Mouse (Mus musculus) ES-E14 (cell line): ENCODE data around the gene Colgalt1. TPM values are rescaled to one million over a fixed set of nuclear protein-coding genes. Genes with fewer than 3 reads are reported as not detected.
A peak's percentile ranks its signal among the peaks of the same experiment; 100 is the strongest.

Experiments used
- DNase-seq: peaks from one replicate; pipeline ENCODE4 v3.0.0-alpha.2; 2013; ENCODE audit warnings: low read depth, low spot score
- H3K27ac ChIP-seq: 2 replicates; pipeline ENCODE4 v1.5.1; 2012; ENCODE audit warnings: low read depth, mild to moderate bottlenecking, low read length, moderate library complexity, mixed read lengths; ENCODE audit not compliant: poor library complexity, insufficient read depth, severe bottlenecking
- H3K36me3 ChIP-seq: 2 replicates; pipeline ENCODE4 v1.6.1; 2012; ENCODE audit warnings: mild to moderate bottlenecking, low read length, moderate library complexity, mixed read lengths; ENCODE audit not compliant: control insufficient read depth, poor library complexity, insufficient read depth, severe bottlenecking
- H3K4me1 ChIP-seq, 2 experiments: fragments of 150-350 bp in 1 of 2; sonication (generic) in 1 of 2; 2 replicates each; pipeline ENCODE4 v1.6.1; 2012; ENCODE audit warnings: low read length in 2 of 2, mild to moderate bottlenecking in 1 of 2, mixed read lengths in 1 of 2; ENCODE audit not compliant: control insufficient read depth in 2 of 2, insufficient read depth in 2 of 2, poor library complexity in 1 of 2
- H3K4me3 ChIP-seq, 2 experiments: fragments of 150-350 bp in 1 of 2; sonication (generic) in 1 of 2; 2 replicates each; pipeline ENCODE4 v1.5.1; 2012; ENCODE audit warnings: low read length in 2 of 2, low read depth in 1 of 2, mild to moderate bottlenecking in 1 of 2, mixed read lengths in 1 of 2; ENCODE audit not compliant: insufficient read depth in 1 of 2, poor library complexity in 1 of 2, severe bottlenecking in 1 of 2
- H3K9ac ChIP-seq: 2 replicates; pipeline ENCODE4 v1.6.1; 2012; ENCODE audit warnings: low read depth, mild to moderate bottlenecking, low read length, mixed read lengths; ENCODE audit not compliant: poor library complexity, insufficient read depth, severe bottlenecking
- H3K9me3 ChIP-seq: fragments of 150-350 bp; sonication (generic); 2 replicates; pipeline ENCODE4 v1.6.1; 2012; ENCODE audit warnings: low read depth, mild to moderate bottlenecking, low read length; ENCODE audit not compliant: control insufficient read depth, insufficient read depth
- CHD2 ChIP-seq: IDR thresholded peaks from 2 replicates; pipeline ENCODE4 v1.6.1; 2014; ENCODE audit warnings: mild to moderate bottlenecking, low read depth, low read length, inconsistent platforms
- HCFC1 ChIP-seq: IDR thresholded peaks from 2 replicates; pipeline ENCODE4 v1.6.1; 2012; ENCODE audit warnings: low read length, inconsistent platforms, borderline replicate concordance; ENCODE audit not compliant: insufficient read depth
- MAFK ChIP-seq: IDR thresholded peaks from 2 replicates; pipeline ENCODE4 v1.6.1; 2014; ENCODE audit warnings: mild to moderate bottlenecking, low read depth, low read length, inconsistent platforms; ENCODE audit not compliant: insufficient read depth
- ZC3H11A ChIP-seq: IDR thresholded peaks from 2 replicates; pipeline ENCODE4 v1.6.1; 2012; ENCODE audit warnings: low read depth, mild to moderate bottlenecking, inconsistent platforms, low read length, borderline replicate concordance
- ZNF384 ChIP-seq: IDR thresholded peaks from 2 replicates; pipeline ENCODE4 v1.6.1; 2012; ENCODE audit warnings: low read depth, low read length, inconsistent platforms
- in situ Hi-C, 2 experiments: fragments of 600-800 bp; cut with MboI; formaldehyde crosslinking; loops; one replicate each; pipeline ENCODE4 v1.15.1; 2025; ENCODE audit warnings: low sequenced_read_pairs in 2 of 2, inconsistent platforms in 1 of 2; ENCODE audit not compliant: unreplicated experiment in 2 of 2
- total RNA-seq: library from RNA; depleted of rRNA; stranded (reverse); fragments of 300-350 nt; gene quantifications from 2 replicates; pipeline ENCODE4 v1.2.3, GENCODE M21; 2012

Gene Colgalt1
- total RNA-seq, 1 experiment: 126 TPM

DNA sequence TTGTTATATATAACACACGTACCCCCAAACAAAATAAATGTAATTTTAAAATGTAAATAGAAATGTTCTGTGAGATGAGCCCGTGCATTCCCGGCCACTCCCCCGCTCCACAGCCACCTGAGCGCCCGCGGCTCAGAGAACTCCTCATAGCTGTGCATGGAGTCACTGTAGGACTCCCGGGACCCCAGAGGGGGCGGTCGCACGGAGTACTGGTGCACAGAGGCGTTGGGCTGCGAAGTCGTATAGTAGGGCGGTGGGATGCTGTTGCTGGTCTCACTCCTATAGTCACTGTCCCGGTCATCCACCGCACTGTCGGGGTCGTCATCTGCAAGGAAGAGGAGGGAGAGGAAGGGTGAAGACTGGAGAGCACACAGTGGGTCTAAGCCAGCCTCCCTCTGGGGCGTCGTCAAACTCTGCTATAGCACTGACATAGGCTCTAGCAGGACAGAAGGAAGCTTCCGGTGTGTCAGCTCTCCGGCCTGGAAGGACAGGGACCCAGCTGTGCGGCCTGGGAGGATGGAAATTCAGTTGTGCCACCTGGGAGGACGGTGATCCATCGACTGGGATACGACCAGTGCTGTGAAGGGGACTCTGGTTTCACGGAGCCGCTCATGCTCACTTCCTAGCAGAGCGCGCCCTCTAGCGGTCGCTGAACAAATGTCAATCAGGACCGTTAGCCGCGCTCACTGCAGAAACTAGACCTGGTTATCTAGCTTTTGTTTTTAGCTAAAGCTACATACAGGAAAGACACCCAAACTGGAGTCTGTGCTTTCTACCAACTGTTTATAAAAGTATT, 49.7 kb downstream of the Colgalt1 start:
- H3K27ac ChIP-seq: no peak overlapping the region
- DNase-seq: no peak
- in situ Hi-C loops: no loop called here
- peak overlapping the region; percentile 4 to 32; a peak in 2 of 4 replicates for H3K4me3 ChIP-seq
- H3K4me1 ChIP-seq: peaks cover 0 to 27% of the 10 kb centered on the region in 2 experiments; a peak in 2 of 4 replicates
- TF ChIP-seq HCFC1: no peak
- no peak for TF ChIP-seq MAFK
- peak; percentile 77 for TF ChIP-seq ZC3H11A
- TF ChIP-seq ZNF384: no peak
- no peaks in the 10 kb centered on the region; the same call in 1 of the 2 replicates for H3K36me3 ChIP-seq
- 0 out of 2 replicates have a peak overlapping the region, but pooled peaks have one; percentile 20 for H3K9ac ChIP-seq
- no peaks in the 10 kb centered on the region for H3K9me3 ChIP-seq

DNA sequence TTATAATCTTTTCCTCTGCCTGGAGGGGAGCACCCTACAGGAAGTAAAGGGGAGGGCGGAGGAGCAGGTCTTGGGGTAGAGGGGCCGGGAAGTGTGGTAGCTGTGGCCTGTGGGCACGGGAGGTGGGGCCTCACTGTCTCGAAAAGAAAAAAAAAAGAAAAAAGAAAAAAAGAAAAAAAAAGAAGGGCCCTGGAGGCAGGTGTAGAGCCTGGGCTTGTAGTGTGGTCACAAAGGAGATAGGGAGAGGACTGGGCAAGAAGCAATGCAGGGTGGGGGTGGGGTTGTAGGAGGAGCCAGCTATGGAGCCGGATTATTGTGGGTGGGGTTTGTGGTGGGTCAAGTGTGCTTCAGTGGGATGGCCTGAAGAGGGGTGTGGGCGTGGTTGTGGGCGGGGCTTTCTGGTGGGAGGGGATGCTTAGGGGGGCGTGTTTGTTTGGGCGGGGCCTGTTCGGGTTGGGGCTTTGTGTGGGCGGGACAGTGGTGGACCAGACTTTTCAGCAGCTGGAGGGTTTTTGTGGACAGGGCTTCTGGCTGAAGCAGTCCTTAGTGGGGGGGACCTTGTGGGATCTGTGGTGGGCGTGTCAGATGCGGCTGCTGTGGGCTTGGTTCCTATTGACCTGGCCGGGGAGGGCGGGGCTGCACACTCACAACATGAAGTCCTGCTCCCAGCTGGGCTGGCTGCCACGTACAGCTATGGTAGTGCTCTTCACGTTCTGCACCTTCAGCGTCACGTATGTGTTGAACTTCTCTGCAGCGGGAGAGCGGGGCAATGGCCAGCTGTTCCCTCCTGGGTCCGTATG, 54.7 kb downstream of the Colgalt1 start:
- Histone ChIP-seq H3K9ac (peak overlapping the region; percentile 34; the same call in 1 of the 2 replicates), H3K9me3 (no peaks in the 10 kb centered on the region), H3K4me1 (peaks cover 0 to 48% of the 10 kb centered on the region in 2 experiments; a peak in 3 of 4 replicates), H3K4me3 (peak overlapping the region; percentile 52 to 53; a peak in 3 of 4 replicates), H3K36me3 (no peaks in the 10 kb centered on the region; the same call in 1 of the 2 replicates), H3K27ac (0 out of 2 replicates have a peak overlapping the region, but pooled peaks have one; percentile 48)
- peak; percentile 93 for DNase-seq
- TF ChIP-seq ZC3H11A: no peak
- TF ChIP-seq ZNF384: peak; percentile 73
- in situ Hi-C loops: no loop called here

DNA sequence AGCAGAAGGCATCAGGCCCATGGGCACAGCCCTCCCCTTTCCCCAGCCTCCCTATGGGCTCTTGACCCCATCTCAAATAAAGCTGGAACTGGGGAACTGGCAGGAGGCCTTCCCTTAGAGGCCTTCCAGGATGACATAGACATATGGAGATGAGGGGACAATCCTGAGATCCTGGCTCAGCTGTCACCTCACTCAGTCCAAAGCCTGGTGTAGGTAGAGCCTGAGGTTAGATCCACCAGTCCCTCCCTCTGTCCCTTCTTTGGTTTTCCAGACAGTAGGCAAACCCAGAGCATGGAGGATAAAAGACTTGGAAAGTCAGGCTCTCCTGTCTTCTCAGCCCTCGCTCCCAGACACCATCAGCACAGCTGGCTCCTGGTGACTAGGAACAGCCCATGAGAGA, 56.1 kb downstream of the Colgalt1 start:
- H3K36me3 ChIP-seq: no peaks in the 10 kb centered on the region; the same call in 1 of the 2 replicates
- no peak overlapping the region for H3K4me3 ChIP-seq
- no peaks in the 10 kb centered on the region for H3K9me3 ChIP-seq
- no peak overlapping the region for H3K9ac ChIP-seq
- DNase-seq: no peak
- in situ Hi-C loops: no loop called here
- TF ChIP-seq ZC3H11A (no peak), MAFK (no peak)
- no peak overlapping the region for H3K27ac ChIP-seq
- H3K4me1 ChIP-seq: peaks cover 0 to 46% of the 10 kb centered on the region in 2 experiments; a peak in 3 of 4 replicates

DNA sequence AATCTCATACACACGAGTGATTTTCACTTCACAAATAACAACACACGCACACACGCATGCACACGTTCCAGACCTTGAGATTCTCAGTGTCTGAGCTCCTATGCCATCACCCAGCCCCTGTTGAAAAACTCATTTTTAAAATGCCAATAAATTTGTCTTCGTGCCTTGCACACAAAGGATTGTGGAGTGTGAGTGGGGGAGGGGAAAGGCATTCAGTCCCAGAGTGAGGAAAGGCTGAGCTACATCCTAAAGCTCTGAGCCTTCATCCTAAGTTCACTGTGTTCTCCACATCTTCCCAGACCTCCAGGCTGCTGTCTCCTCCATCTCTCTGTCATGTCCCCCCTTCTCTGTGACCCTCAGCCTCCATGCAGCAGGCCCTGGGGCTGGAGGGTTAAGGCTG, 56.5 kb downstream of the Colgalt1 start:
- no peaks in the 10 kb centered on the region for H3K9me3 ChIP-seq
- no peak overlapping the region for H3K9ac ChIP-seq
- no peak overlapping the region for H3K27ac ChIP-seq
- TF ChIP-seq CHD2: no peak
- TF ChIP-seq MAFK: no peak
- no peak for TF ChIP-seq ZNF384
- TF ChIP-seq HCFC1: no peak
- no peak for TF ChIP-seq ZC3H11A
- no peak for DNase-seq
- no peaks in the 10 kb centered on the region; the same call in 1 of the 2 replicates for H3K36me3 ChIP-seq
- no peak overlapping the region for H3K4me3 ChIP-seq
- H3K4me1 ChIP-seq: peaks cover 0 to 48% of the 10 kb centered on the region in 2 experiments; a peak in 3 of 4 replicates
- in situ Hi-C loops: no loop called here
